Mouse (Mus musculus): Measurements from ENCODE around the gene 4933415A04Rik.

4933415A04Rik gene

DNA sequence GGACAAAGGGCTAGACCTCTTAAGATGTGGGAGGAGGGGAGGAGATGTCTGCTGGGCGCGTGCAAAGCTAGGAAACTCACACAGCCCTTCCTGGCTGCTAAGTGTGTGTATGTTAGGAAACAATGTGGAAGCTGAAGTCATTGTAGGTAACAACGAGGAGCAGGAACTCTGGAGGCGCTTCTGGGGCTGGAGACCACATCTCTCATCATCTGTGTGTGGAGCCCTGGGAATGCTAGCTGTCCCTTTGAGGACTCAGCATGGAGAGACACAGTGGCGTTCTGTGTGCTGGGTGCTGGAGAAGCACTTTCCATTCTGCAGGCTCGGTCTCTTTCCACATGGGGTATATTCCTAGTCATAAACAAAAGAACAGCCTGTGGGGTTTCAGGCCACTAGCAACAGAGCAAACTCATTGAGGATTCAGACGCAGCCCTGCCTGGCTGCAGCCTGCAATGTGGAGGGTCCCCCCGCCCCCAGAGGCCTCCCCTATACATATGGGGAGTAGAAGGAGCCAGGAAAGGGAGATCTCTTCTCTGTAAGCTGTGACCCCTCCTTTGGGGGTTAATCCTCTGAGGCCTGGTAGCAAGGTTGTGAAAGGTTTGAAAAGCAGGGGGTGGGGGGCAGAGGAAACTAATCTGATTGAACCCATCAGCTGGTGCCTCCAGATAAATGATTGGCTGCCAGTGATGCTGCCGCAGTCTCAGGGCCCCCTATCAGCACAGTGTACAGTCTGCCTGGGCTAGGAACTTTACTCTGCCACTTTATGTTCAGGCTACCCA, 11.3 kb upstream of the 4933415A04Rik start:
- peak; percentile 77 for DNase-seq

DNA sequence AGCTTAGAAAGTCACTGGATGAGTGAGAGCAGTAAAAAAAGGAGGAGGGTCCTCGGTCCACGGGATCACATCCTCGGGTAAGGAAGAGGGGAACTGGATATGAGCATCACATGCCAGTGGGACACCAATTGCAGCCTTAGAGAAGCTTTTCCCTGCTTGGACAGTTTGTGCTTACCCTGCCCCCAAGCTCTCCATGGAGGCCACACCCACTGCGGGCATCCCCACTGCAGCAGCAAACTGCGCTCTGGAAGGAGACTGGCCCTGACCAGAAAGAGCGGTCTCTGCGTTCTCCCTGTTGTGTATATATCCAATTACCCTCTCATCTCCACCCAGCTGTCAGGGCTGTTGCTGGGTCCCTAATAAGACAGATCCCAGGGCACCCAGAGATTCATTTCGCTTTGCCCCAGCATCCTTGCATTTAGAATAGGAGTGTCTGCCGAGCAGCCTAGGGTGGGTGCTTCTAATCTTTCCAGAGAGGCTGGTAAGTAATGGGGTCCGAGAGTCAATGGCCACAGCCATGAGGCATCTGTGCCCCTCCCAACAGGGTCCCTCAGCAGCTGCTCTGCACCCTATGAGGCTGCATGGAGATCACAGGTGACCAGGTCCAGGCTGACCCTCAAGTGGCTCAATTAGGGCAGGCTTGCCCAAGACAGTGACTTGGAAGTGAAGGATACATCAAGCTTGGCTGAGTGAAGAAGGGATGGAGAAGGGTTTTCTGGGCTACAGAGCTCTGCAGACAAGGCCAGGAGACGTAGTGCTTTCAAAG, 8.9 kb upstream of the 4933415A04Rik start:
- DNase-seq = peak; percentile 36

DNA sequence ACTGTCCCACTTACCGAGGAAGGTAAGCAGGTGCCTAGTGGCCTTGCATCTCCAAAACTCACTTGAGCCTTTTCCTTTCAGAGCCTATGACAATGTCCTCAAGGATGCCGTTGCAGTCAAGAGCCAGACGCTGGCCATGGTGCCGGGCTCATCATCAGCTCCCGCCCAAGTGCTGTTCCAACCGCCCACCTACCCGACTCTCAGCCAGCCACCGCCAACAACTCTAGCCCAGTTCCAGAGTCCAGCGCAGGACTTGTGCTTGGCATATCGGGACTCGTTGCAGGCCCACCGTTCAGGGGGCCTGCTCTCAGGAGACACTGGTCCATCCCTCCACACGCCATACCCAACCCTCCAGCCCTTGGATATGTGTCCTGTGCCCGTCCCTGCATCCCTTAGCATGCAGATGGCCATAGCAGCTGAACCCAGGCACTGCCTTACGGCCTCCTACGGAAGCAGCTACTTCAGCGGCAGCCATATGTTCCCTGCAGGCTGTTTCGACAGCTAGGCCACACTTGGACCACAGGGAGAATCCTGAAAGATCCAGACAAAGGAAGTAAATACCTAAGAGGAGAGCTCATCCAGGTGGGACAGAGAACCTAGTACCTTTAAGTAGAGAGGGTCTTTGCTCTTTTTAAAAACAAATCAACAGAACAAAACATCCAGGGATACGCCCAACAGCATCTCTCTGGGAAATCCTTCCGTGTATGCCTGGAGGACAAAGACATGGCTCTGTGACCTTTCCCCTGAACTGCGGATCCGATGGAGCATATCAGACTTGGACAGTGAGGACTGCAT, 1.4 kb upstream of the 4933415A04Rik start:
- DNase-seq = no peak

DNA sequence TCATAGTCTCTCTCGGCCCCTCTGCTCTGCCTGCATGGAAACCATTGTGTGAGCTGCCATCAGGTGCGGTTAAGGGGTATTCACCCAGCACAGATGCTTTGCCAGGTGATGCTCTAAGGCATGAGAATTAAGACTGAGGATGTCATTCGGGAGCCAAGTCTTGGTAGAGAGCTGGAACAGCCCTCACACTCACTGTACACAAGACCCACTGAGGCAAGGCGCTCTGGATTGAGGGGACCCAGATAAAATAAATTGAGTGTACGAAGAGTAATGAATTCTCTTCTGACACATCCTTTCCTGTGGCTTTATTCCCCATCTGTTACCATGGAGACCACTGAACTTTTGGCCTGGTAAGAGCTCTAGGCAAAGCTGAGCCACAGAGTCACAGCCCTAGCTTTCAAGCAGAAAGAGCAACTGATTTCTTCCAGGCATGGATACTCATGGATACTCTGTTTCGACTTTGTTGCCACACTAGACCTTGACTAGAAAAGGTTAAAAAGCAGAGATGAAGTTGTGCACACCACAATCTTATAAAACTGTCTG, 2.8 kb downstream of the 4933415A04Rik start:
- peak; percentile 64 for DNase-seq

DNA sequence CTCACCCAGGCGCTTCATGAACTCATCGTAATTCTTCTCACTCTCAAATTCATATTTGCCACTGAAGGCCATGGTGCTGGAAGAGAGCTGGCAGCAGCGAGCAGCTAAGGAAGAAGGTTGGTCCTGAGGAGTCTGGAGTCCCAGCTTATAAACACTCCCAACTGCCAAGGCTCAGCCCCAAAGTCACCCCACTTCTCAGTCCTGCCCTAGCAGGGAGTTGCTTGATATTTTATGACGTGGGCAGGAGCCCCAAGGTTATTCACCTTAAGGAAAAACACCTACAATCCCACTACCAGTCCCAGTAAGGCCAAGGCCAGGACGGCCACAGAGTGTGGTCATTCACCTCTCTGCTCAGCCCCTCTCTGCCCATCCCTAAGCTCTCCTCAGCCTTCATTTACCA, 14.6 kb downstream of the 4933415A04Rik start, which contains the start of gene Fabp6:
TSS of gene Fabp6 (minus strand) at position 101 of the 400 bp plus-strand sequence.
- DNase-seq = no peak

DNA sequence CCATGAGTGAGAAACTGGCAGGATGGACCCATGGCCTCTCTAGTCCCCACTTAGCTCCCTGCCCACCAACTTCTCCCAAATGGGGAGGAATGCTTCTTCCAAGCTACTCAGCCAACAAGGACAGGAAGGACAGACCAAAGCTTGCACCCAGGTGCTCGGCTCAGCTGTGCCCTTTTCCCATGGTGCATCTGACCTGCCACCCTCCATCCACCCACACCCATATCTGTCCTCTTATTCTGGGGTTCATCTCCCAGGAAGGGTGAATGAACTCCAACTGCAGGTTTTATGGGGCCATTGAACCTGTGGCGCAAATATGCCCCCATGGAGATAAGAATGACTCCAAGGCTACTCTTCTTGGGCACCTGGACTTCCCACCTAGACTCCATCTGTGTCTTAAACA, 17.4 kb downstream of the 4933415A04Rik start:
- no peak for DNase-seq

DNA sequence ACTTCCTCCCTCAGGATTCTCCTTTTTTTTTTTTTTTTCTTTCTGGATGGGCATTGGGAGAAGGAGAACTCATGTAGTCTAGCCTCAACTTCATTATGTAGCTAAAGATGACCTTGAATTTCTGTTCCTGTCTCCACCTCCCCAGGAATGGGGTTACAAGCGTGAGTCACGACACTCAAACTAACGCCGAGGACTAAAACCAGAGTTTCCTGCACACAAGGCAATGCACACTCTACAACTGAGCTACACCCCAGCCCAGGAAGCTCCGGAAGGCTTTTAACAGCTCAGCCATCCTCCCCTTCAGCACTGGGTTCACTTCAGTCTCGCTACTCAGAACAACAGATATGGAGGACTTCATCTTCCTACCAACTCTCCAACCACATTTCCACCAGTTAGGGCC, 18.1 kb downstream of the 4933415A04Rik start:
- no peak for DNase-seq

DNA sequence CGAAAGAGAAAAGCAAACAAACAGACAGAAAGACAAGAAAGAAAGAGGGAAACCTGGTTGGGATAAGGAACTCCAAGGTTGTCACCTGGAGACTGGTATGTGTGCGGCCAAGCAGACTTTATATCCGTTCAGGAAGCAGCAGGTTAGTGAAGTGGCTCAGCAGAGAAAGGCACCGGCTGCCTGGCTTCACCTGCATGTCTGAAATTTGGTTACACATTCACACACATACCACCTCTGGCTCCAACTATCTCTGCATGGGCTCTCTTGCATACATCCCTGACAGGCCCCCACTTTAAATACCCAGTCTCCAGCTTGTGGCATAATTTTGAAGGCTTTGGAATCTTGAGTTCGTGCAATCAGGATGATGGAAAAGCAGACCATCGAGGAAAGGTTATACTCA, 19.0 kb downstream of the 4933415A04Rik start:
- no peak for DNase-seq

DNA sequence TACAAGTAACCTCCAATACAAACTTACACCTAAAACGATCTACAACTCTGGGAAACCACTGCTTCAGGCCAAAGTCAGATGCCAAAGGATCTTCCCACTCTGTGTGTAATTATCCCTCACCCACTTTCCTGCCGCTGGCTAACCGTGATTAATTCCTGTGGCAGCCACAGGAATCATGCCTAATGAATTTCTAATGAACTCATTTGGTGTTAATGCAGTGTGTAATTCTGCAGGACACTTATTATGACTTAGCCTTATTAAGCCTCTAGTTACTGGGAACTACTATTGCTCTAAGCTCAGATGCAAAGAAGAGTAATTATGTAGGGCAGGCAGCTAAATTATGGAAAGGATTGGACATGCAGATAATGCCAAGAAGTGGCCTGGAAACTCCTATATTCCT, 21.6 kb downstream of the 4933415A04Rik start:
- no peak for DNase-seq

DNA sequence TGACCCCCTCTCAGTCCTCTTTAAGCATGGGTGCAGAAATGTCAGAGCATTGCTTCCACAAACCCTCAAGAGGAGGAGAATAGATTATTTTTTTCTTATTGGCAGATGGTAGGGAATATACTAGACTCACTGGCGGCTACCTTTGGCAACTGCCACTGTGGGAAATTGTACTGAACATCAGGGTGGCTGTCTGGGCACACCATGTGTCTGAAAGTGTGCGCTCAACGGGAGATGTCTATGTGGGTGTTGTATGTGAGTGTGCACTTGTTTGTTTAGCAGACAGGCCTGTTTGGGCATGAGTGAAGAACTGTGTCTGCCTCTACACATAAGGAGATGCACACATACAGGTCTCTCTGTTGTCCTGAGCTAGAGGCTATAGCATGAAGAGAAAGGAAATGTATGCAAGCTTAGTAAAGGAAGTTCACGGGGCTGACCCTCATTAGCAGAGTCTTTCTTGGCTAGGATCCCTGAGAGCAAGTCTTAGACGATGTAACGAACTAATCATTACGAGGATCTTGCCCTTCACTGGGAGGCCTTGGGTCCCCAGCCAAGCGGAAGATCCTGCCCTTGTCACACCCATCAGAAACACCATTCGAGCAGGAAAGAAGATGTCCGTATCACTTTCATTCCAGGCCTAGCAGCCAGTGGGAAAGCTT, 23.3 kb downstream of the 4933415A04Rik start:
- no peak for DNase-seq

DNA sequence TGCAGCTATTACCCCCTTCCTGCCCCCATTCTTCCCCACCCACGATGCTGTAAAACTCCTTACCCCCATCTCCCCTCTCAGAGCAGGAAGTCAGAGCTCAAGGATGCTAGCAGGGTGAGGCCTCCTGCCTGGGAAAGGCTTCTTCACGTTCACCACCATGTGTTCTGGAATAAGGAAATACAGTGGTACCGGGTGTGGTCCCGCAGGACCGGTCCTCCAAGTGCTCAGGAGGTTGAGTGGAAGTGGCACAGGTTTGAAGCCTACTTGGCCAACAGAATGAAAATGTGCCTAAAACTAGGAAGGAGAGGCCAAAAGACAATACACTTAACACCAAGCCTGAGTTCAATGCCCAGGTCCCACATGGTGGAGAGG, 23.8 kb downstream of the 4933415A04Rik start:
- DNase-seq = no peak

DNA sequence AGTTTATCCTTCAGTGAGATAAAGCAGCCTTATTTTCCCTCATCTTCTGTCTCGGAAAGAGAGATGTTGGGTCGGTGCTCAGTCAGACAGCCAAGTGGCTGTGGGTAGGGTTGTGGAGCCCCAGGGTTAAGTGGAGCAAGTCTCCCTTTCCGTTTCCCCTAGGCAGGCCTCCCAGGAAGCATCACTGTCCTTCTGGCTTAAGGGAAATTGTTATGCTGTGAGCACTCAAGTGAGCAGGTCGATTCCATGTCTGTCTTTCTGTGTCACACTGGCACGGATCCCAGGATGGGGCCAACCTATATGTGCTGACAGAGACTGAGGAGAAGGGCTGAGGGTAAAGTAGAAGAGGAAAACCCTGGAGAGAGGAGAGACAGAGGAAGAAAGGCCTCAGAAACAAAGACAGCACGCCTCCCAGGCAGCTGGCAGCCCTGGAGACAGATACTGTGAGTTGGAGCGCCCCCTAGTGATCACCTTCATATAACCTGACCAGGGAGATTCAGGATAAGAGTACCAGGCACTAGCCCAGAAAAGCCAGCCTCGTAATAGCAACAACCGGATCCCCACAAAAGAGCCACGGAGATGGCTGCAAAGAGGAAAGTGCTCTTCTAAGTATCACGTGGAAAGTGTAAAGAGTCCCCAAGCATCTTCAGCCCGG, 26.1 kb downstream of the 4933415A04Rik start:
- DNase-seq = peak; percentile 93

DNA sequence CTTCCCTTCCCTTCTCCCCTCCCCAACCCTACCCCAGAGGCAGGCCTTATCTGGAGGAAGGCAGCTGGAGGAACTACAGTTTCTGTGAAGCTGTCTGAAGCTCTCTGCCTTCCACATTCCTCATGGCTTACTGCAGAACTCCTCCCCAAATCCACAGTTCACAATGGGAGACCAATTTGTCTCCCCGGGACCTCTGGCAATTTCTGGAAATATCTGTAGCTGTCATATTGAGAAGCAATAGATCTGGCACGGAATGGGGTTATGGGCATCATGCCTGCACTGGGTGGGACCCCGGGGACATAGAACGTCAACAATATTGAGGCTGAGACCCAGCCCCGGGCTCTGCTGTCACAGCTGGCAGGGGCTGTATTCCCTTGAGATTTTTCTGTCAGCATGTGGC, 31.1 kb downstream of the 4933415A04Rik start:
- DNase-seq = no peak

DNA sequence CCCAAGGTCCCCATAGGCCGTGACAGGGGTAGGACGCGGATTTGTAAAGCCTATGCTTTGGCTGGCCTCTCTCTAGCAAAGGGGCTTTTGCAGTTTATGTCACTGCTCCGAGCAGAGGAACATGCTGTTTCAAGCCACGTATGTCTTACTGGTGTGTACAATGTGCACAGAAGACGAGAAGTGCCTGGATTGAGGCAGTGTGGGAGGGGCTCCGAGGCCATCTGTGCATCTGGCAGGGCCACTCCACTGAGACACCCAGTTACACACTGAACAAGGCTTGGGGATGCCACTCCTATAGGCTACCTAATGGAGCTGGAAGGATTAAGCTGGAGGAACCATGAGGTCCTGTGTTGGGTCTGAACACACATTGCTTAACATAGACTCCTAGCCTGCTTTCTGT, 31.6 kb downstream of the 4933415A04Rik start:
- no peak for DNase-seq

DNA sequence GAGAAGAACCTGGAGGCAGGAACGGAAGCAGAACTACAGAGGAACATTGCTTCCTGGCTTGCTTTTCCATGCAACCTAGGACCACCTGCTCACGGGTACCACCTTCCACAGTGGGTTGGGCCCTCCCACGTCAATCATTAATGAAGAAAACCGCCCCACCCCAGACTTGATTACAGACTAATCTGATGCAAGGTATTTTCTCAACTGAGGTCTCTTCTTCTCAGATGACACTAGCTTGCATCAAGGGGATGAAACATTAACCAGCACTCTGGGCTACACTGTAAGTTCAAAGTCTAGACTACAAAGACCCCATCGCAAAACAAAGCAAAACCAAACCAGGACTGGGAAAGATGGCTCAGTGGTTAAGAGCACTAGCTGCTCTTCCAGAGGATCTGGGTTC, 34.9 kb downstream of the 4933415A04Rik start:
- no peak for DNase-seq

DNA sequence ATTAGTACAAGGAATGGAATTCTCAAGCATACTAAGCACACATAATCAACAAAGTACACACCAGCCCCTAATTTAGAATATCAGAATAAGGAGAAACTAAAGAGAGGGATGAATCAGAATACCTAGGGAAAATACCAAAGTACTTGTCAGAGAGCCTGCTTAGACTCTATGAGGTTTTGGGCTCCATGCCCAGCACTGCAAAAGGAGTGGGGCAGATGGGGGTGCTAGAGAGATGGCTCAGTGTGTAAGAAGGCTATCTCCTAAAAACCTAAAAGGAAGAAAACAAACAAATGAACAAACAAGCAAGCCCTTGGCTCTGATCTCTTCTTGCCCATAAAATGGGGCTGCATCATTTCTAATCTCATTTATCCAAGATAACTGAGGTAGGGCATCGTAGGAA, 37.5 kb downstream of the 4933415A04Rik start:
- no peak for DNase-seq

DNA sequence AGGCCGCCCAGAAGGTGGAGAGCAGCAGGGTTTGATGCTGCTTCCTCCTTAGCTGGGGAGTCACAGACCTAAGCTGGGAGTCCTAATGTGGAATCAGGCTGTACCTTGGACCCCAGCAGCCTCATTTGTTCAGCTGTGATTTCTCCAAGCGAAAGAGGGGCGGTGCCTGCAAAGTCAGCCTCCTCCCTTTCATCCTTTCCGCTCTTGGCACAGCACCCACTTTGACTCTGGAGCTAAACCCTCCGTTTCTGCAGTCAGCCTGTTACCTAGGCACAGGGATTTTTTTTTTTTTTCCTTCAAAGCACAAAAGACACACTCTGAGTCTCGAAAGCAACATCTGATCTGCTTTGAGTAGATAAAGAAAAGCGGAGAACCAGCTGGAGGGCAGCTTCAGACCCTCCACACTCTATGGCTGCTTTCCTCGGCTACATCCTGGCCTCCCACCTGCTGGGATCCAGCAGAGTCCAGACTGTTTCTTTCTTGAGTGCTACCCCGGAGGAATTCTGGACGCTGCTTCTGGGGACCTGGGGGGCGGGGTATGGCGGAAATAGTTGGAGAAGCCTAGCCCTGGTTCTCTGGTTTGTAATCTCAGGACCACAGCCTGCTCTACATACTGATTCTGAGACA, 39.6 kb downstream of the 4933415A04Rik start:
- peak; percentile 53 for DNase-seq

DNA sequence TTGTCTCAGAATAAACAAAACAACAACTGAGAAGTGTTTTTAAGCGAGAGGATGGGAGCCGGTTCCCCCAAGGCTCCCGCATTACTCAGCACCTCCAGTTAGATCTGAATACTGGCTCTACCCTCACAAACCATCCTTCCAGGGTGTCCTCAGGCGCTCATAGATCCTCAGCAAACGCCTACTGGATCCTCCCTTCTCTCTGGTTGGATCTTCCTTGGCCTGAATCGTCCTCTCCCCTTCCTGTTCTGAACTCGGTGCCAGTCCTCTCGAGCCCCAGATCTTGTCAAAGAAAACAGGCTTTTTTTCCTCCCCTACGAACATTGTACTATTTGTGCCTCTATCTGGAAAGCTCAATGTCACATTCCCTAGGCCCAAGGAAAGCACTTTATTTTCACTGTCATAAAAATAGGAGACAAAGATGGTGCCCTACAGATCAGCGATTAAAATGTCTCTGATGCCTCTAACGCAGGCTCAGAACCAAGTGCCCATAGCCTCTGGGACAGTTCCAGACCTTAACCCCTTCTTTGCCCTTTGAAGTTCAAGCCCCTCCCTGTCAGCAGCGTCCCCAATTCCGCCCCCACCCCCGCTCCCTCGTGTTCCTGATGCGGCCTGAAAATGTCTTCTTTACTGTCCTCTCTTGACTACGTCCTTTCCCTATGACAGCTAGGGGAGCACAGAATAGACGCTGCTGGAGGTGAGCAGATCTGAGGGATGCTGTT, 40.2 kb downstream of the 4933415A04Rik start:
- DNase-seq = no peak

DNA sequence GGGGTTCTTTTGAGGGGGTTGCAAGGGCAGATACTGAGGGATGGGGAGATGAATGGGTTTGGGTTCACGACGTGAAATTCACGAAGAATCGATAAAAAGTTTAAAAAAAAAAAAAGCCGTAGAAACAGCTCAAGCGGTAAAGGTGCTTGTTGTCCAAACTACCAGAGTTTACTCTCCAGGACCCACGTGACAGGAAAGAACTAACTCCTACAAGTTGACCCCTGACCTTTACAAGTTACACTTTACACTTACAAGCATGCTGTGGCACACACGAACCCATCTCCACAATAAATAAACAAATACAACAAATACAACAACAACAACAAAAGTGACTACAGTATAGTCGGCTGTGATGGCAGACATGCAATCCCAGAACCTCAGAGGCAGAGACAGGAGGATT, 44.8 kb downstream of the 4933415A04Rik start:
- DNase-seq = no peak

DNA sequence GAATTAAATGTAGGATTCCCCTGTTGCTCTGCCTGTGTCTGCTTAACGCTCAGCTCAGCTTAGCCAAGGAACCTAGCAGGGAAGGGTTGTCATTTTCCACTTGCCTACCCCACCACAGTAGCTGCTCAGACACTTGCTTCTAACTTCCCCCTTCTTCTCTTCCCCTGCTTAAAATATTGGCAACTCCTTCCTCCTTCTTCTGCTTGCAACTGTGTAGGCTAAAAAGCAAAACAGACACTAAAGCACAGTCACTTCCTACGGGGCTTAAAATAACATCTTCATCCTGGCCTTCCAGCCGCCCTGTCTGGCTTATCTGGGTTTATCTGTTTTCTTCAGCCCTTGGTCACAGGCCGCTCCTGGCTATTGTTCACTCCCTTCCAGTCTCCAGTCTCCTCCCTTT, 45.7 kb downstream of the 4933415A04Rik start:
- DNase-seq = no peak

DNA sequence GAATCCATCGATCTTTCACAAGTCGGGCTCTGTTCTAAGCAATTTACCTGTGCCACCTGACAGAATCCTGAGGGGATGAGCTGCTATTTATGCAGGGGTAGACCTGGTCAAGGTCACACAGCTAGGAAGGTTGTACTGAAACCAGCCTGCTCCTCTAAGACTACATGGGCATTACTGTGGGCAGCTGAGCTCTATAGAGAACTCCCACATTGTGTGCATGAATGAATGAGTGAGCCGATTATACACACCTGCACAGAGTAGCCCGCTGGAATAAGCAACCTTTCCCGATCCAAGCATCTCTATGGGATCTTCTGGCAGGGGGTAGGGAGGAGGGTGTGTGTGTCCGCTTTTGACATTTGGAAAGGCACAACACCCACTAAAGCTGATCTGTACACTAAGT, 46.3 kb downstream of the 4933415A04Rik start:
- DNase-seq = no peak

Measured in embryo, embryonic 11 days (tissue).